Mouse (Mus musculus) heart, adult 11 months (tissue): Measurements from ENCODE around the gene Rbm20.
A peak's percentile ranks its signal among the peaks of the same experiment; 100 is the strongest.

Source experiments
- DNase-seq: peaks from one replicate; pipeline ENCODE4 v3.0.0; 2022

The Rbm20 gene

GRCm38 (mm10) chr19:53793994-53794890 lies 117.1 kb downstream of the Rbm20 start:
- DNase-seq = peak; percentile 56

DNA sequence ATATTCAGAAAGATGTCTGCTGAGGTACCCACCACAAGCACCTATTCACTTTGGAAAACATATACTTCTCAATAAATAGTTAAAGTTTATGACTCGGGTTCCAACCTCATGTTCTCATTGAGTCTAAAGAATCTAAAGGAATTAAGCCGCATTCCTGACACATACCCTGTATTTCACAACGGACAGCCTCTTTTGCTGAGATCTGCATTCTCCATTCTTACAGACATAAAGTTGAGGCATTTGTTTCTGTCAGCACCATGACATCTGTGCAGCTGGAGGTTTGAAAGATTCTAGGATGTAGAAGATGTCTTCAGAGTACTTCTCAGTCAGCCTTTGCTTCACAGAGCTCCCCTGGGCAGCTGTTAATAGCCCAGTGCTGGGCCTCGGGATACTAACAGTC lies 117.9 kb downstream of the Rbm20 start:
- DNase-seq = no peak

- DNase-seq = peak; percentile 88
These were observed 118.9 kb downstream of the Rbm20 start for GRCm38 (mm10) chr19:53796020-53796419.

- peak; percentile 92 for DNase-seq
These were observed 120.7 kb downstream of the Rbm20 start for GRCm38 (mm10) chr19:53797770-53798169.

DNA sequence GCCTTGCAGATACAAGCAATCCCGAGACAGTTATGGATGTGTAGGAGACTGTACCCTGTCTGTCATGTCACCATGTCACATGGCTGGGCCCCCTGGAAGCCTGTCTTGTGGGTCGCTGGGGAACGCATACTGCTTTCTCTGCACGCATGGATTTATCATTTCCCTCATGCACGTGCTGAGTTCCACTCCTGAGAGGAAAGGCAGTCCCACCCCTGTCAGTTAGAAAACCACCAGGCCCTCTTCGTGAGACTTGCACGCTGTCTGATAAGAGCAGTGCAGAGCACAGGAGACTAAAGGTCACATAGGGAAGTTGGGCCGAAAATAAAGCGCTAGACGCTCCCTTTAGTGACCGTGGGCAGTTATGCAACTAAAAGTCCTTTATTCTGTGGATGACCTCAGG lies 122.8 kb downstream of the Rbm20 start:
- DNase-seq = peak; percentile 96

GRCm38 (mm10) chr19:53800365-53800999 lies 123.4 kb downstream of the Rbm20 start:
- DNase-seq = peak; percentile 88

GRCm38 (mm10) chr19:53801380-53801779 lies 124.3 kb downstream of the Rbm20 start:
- DNase-seq = no peak

DNA sequence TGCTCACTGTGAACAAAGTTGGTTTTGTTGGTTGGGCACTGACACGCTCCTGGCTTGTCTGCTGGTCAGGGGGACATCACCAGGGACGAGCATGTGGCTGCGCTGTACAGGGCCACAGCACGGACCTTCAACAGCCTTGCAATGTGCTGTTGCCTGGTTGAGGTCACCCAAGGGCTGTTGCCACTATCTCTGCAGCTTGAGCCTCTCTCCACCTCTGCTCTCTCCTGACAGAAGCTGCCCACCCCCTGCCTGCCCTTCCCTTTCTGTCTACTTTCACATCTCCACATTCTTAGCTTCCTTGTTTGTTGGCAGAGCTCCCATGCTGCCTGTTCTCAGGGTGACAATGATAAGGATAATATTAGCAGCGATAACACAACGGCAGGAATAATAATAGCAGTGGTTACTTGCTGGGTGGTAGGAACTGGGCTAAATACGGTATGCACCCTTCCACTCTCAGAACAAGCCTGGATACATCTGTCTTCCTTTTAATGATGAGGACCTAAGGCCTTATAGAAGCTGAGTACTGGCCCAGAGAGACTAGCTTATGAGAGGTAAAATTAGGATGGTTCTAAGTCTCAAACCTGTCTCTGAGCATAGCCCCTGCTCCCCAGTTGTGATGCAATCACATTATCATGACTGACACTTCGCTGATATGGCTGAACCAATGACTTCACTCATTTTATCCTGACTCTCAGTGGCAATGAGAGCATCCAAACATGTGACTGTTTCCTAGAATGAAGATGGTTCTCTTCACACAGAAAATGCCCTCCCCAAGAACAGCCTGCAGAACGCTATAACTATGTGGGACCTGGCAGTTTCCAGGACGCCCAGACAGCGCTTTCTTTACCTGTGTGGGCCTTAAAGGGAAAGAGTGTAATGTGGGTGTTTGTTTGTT lies 124.9 kb downstream of the Rbm20 start:
- peak; percentile 98 for DNase-seq

- peak; percentile 90 for DNase-seq
These were observed 126.8 kb downstream of the Rbm20 start for GRCm38 (mm10) chr19:53803954-53804353.

DNA sequence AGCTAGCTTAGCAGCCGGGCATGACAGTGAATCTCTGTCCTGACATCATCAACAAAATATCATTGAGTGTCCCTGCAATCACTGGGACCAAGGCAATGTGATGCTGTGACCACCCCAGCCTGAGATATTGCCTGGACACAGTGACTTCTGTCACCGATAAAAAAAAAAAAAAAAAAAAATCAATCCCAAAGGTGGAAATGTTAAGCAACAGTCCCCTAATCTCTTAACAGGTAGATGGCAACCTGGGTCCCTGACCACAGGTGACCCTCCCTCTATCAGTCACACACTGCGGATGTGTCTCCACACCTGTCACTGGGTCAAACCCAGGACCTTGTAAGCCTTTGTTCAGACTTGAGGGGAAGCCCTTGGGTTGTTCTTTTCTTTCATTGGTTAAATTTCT lies 128.0 kb downstream of the Rbm20 start:
- peak; percentile 82 for DNase-seq

DNA sequence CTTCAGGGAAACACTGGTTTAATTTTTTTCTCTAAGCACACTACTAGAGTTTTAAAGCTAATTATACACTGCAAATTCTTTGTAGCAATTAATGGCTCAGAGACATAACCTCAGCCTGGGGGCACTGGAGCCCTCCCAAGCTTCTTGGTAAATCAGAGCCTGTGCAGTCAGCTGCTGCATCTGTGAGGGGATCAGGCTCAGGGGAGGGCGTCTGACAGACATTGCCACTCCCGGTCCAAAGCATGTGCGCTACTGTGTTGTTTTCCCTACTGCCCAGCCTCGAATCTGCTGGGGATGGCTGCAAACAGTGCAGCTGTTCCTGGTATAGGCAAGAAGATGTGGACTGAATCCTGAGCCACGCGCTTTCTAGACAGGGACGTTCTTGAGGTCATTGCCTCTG lies 129.0 kb downstream of the Rbm20 start:
- peak; percentile 79 for DNase-seq

DNA sequence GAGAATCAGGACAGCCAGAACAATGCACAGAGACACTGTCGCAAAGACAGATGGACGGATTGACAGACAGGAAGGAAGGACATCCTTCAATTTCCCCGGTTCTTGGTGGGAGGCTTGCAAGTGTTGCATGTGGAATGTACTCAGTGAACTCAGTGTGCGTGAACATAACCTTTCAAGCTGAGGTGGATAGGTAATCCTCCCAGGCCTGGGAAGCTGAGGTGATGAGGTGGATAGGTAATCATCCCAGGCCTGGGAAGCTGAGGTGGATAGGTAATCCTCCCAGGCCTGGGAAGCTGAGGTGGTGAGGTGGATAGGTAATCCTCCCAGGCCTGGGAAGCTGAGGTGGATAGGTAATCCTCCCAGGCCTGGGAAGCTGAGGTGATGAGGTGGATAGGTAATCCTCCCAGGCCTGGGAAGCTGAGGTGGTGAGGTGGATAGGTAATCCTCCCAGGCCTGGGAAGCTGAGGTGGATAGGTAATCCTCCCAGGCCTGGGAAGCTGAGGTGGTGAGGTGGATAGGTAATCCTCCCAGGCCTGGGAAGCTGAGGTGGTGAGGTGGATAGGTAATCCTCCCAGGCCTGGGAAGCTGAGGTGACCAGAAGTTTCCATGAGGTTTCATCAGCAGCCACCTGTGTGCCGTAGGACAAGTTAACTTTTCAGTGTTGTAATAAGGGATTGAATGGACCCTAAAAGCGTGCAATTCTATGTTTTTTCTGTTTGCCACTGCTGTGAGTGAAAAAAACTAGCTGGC lies 129.6 kb downstream of the Rbm20 start:
- DNase-seq = peak; percentile 79

GRCm38 (mm10) chr19:53807276-53807801 lies 130.2 kb downstream of the Rbm20 start:
- DNase-seq = no peak

- peak; percentile 87 for DNase-seq
These were observed 131.1 kb downstream of the Rbm20 start for GRCm38 (mm10) chr19:53808041-53808777.

DNA sequence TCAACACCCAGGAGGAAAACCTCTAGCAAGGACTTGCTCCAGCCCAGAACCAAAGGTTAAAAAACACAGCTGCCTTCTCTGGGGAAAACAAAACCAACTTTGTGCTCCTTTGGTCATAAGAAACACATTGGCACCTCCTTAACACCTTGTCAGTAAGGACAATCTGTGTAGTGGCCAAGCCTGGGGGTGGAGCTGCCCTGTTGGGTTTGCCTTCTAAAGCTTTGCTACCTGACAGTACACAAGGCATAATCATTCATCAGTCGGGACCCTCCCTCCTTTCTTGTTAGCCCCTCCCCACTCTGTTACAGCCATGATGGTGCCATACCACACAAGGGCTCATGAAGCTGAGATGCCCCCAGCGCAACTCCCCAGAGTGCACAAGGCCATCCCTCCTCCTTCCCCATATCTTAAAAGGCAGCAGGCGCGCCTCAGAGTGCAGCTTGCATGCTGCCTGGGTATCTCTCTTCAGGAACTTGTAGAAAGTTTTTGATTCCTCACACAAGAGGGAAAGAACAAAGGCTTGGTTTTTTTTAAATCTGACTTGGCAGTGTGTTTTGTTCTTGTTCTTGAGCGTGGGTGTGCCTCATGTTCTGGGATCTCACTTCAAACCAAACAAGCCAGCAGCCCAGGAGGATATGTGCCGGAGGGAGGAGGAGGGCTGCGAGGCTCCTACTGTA lies 132.2 kb downstream of the Rbm20 start:
- DNase-seq = peak; percentile 96

DNA sequence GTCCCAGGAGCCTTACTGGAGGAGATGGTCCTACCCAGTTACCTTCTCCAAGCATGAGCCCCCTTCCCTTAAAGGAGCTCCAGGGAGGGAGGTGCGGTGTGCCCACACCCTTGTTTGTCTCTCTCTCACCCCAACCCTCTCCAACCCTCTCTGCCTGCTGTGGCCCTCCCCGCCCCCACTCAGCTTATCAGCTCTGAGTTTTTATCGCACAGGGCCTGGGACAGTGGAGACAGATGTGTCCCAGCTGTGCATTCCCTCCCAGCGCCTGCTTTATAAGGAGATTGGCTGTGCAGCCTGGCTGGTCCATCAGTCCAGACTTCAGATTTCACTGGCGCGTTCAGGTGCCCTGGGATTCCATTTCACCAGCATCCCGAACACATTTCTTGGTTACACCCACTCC lies 132.9 kb downstream of the Rbm20 start:
- DNase-seq = peak; percentile 98

- DNase-seq = no peak
These were observed 133.5 kb downstream of the Rbm20 start for GRCm38 (mm10) chr19:53810584-53810983.

DNA sequence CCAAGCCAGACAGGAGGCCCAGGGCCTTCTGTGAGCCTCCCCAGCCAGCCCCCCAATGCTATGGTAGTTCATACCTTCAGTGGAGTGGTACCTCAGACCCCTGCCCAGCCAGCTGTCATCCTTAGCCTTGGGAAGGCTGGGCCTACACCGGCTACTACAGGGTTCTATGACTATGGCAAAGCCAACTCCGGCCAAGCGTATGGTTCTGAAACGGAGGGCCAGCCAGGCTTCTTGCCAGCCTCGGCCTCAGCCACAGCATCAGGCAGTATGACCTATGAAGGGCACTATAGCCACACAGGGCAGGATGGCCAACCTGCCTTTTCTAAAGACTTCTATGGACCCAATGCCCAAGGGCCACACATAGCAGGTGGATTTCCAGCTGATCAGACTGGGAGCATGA lies 136.5 kb downstream of the Rbm20 start:
- peak; percentile 91 for DNase-seq

- no peak for DNase-seq
These were observed 138.6 kb downstream of the Rbm20 start for GRCm38 (mm10) chr19:53815714-53816113.

DNA sequence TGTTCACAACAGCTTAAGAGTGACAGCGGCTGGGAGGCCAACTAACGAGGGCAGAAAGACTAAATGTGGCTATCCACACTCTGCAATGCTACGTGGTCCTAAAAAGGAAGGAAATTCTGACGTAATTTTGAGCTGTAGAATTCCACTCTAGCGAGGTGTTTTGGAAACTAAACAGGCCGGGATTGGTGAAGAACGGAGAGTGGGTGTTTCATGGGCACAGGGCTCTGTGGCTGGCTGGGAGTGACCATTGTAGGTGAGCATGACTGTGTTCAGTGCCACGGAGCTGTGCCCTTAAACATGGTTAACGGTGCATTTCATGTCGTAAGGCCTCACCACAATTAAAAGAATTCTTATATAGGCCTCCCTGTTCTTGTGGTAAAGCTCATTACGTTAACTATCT lies 139.1 kb downstream of the Rbm20 start:
- DNase-seq = no peak

DNA sequence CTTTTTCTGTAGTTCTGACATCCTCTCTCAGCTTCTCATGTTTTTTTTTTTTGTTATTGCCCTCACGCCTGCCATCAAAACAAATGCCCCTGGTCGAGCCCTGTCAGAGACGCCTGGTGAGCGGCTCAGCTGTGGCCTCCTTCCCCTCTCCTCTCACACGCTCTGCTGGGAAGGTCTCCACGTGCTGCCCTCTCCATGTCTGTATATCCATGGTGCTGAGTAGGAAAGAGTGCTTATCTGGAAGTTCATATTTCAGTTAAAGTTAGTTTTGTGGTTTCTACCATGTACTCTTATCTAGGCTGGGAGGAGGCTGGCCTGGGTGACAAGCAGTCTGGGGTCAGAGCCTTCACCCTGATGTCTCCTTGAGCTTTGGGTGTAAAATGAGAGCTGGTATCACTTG lies 142.2 kb downstream of the Rbm20 start:
- no peak for DNase-seq
